Mouse (Mus musculus): ENCODE measurements around the gene Upk2. TPM values are rescaled to one million over a fixed set of nuclear protein-coding genes. Genes with fewer than 3 reads are reported as not detected.
A peak's percentile ranks its signal among the peaks of the same experiment; 100 is the strongest.
"Not testable (repeated sequence)": the region's sequence is repeated elsewhere in the genome, so short reads cannot be mapped to it uniquely, and the experiment has no call there.

Upk2 gene
- polyA plus RNA-seq, 1 experiment, result not detected

GRCm38 (mm10) chr9:44411601-44412130, 43.1 kb downstream of the Upk2 start:
- no peak overlapping the region for H3K4me3 ChIP-seq (replicated peaks; ENCODE audit: control insufficient read depth, low read depth, low read length)
- WGBS, result 82% methylated on average over 1 of the region's 1 CpGs
- TF ChIP-seq POLR2A (IDR thresholded peaks at IDR 0.05; ENCODE audit: borderline replicate concordance, control insufficient read depth, low read depth, low read length), result no peak
- no peak for TF ChIP-seq CTCF (IDR thresholded peaks at IDR 0.05; ENCODE audit: control insufficient read depth, insufficient read depth, low read length)
- H3K27ac ChIP-seq (ENCODE audit: control insufficient read depth, insufficient read depth, low read depth, low read length, poor library complexity), result no peak overlapping the region
- H3K4me1 ChIP-seq (ENCODE audit: control insufficient read depth, insufficient read depth, low read length), result no peaks in the 10 kb centered on the region

- no peak for TF ChIP-seq CTCF (IDR thresholded peaks at IDR 0.05; ENCODE audit: control insufficient read depth, insufficient read depth, low read length)
- no peak for TF ChIP-seq POLR2A (IDR thresholded peaks at IDR 0.05; ENCODE audit: borderline replicate concordance, control insufficient read depth, low read depth, low read length)
- WGBS, result 86% methylated on average over 2 of the region's 2 CpGs
- Histone ChIP-seq H3K4me3 (replicated peaks; ENCODE audit: control insufficient read depth, low read depth, low read length) (no peak overlapping the region), H3K27ac (ENCODE audit: control insufficient read depth, insufficient read depth, low read depth, low read length, poor library complexity) (no peak overlapping the region), H3K4me1 (ENCODE audit: control insufficient read depth, insufficient read depth, low read length) (no peaks in the 10 kb centered on the region)
Measured at GRCm38 (mm10) chr9:44410647-44411336, 44.0 kb downstream of the Upk2 start.

- H3K4me3 ChIP-seq (replicated peaks; ENCODE audit: control insufficient read depth, low read depth, low read length); H3K4me1 ChIP-seq (ENCODE audit: control insufficient read depth, insufficient read depth, low read length); H3K27ac ChIP-seq (ENCODE audit: control insufficient read depth, insufficient read depth, low read depth, low read length, poor library complexity): not testable (repeated sequence)
- WGBS, result 66% methylated on average over 9 of the region's 9 CpGs
Measured at GRCm38 (mm10) chr9:44408693-44409092, 46.1 kb downstream of the Upk2 start.

GRCm38 (mm10) chr9:44407752-44408097, 47.1 kb downstream of the Upk2 start:
- 0% methylated on average over 24 of the region's 24 CpGs for WGBS
- peak overlapping the region; percentile 88 for H3K4me3 ChIP-seq (replicated peaks; ENCODE audit: control insufficient read depth, low read depth, low read length)
- no peaks in the 10 kb centered on the region for H3K4me1 ChIP-seq (ENCODE audit: control insufficient read depth, insufficient read depth, low read length)
- no peak for TF ChIP-seq CTCF (IDR thresholded peaks at IDR 0.05; ENCODE audit: control insufficient read depth, insufficient read depth, low read length)
- TF ChIP-seq POLR2A (IDR thresholded peaks at IDR 0.05; ENCODE audit: borderline replicate concordance, control insufficient read depth, low read depth, low read length), result peak; percentile 43; the same call in 1 of the 2 replicates
- peak overlapping the region; percentile 90 for H3K27ac ChIP-seq (ENCODE audit: control insufficient read depth, insufficient read depth, low read depth, low read length, poor library complexity)

- Histone ChIP-seq H3K27ac (ENCODE audit: control insufficient read depth, insufficient read depth, low read depth, low read length, poor library complexity) (peak within 1 kb of the TSS; percentile 90), H3K4me1 (ENCODE audit: control insufficient read depth, insufficient read depth, low read length) (no peaks in the 10 kb centered on the region), H3K4me3 (replicated peaks; ENCODE audit: control insufficient read depth, low read depth, low read length) (peak within 1 kb of the TSS; percentile 88)
- WGBS, result under 1% methylated on average over 51 of the region's 51 CpGs
- TF ChIP-seq CTCF (IDR thresholded peaks at IDR 0.05; ENCODE audit: control insufficient read depth, insufficient read depth, low read length) (no peak), POLR2A (IDR thresholded peaks at IDR 0.05; ENCODE audit: borderline replicate concordance, control insufficient read depth, low read depth, low read length) (peak; percentile 56; the same call in 1 of the 2 replicates)
Measured at GRCm38 (mm10) chr9:44406906-44407751, 47.6 kb downstream of the Upk2 start, which contains the start of the genes Rps25 and Trappc4. TSS of gene Rps25 (plus strand) at chr9:44407139. TSS of gene Trappc4 (minus strand) at chr9:44407600.

GRCm38 (mm10) chr9:44405011-44405410, 49.8 kb downstream of the Upk2 start:
- H3K27ac ChIP-seq (ENCODE audit: control insufficient read depth, insufficient read depth, low read depth, low read length, poor library complexity), result no peak overlapping the region
- no peak overlapping the region for H3K4me3 ChIP-seq (replicated peaks; ENCODE audit: control insufficient read depth, low read depth, low read length)
- no peak for TF ChIP-seq CTCF (IDR thresholded peaks at IDR 0.05; ENCODE audit: control insufficient read depth, insufficient read depth, low read length)
- TF ChIP-seq POLR2A (IDR thresholded peaks at IDR 0.05; ENCODE audit: borderline replicate concordance, control insufficient read depth, low read depth, low read length), result no peak
- no peaks in the 10 kb centered on the region for H3K4me1 ChIP-seq (ENCODE audit: control insufficient read depth, insufficient read depth, low read length)
- WGBS, result 89% methylated on average over 3 of the region's 3 CpGs

Other genes with a start within 250 kb of the Upk2 start
- gene Cbl, start 220.9 kb downstream of the Upk2 start, polyA plus RNA-seq (2011; ENCODE audit: insufficient read depth, insufficient read length, low replicate concordance, missing spikeins), result 24.3 and 50.5 TPM in 2 replicates
- 1.4 TPM in 1 of 2 replicates, not detected in the other for gene Ccdc153, start 214.3 kb downstream of the Upk2 start, polyA plus RNA-seq (2011; ENCODE audit: insufficient read depth, insufficient read length, low replicate concordance, missing spikeins)
- 2.7 and 7.3 TPM in 2 replicates for gene Pdzd3, start 203.5 kb downstream of the Upk2 start, polyA plus RNA-seq (2011; ENCODE audit: insufficient read depth, insufficient read length, low replicate concordance, missing spikeins)
- 11.6 and 25.0 TPM in 2 replicates for gene Nlrx1, start 186.4 kb downstream of the Upk2 start, polyA plus RNA-seq (2011; ENCODE audit: insufficient read depth, insufficient read length, low replicate concordance, missing spikeins)
- 45.0 and 74.1 TPM in 2 replicates for gene Abcg4, start 166.4 kb downstream of the Upk2 start, polyA plus RNA-seq (2011; ENCODE audit: insufficient read depth, insufficient read length, low replicate concordance, missing spikeins)
- gene Hinfp, start 149.3 kb downstream of the Upk2 start, polyA plus RNA-seq (2011; ENCODE audit: insufficient read depth, insufficient read length, low replicate concordance, missing spikeins), result 9.1 and 21.6 TPM in 2 replicates
- gene C2cd2l, start 134.7 kb downstream of the Upk2 start, polyA plus RNA-seq (2011; ENCODE audit: insufficient read depth, insufficient read length, low replicate concordance, missing spikeins), result 14.6 and 17.5 TPM in 2 replicates
- gene Dpagt1, start 129.0 kb downstream of the Upk2 start, polyA plus RNA-seq (2011; ENCODE audit: insufficient read depth, insufficient read length, low replicate concordance, missing spikeins), result 11.2 and 30.7 TPM in 2 replicates
- gene H2afx, start 120.3 kb downstream of the Upk2 start, polyA plus RNA-seq (2011; ENCODE audit: insufficient read depth, insufficient read length, low replicate concordance, missing spikeins), result 184 and 201 TPM in 2 replicates
- 824 and 950 TPM in 2 replicates for gene Hmbs, start 110.7 kb downstream of the Upk2 start, polyA plus RNA-seq (2011; ENCODE audit: insufficient read depth, insufficient read length, low replicate concordance, missing spikeins)
- gene Vps11, start 93.3 kb downstream of the Upk2 start, polyA plus RNA-seq (2011; ENCODE audit: insufficient read depth, insufficient read length, low replicate concordance, missing spikeins), result 17.2 and 29.6 TPM in 2 replicates
- 13.5 and 34.2 TPM in 2 replicates for gene Hyou1, start 75.5 kb downstream of the Upk2 start, polyA plus RNA-seq (2011; ENCODE audit: insufficient read depth, insufficient read length, low replicate concordance, missing spikeins)
- 9.8 and 16.9 TPM in 2 replicates for gene Slc37a4, start 58.1 kb downstream of the Upk2 start, polyA plus RNA-seq (2011; ENCODE audit: insufficient read depth, insufficient read length, low replicate concordance, missing spikeins)
- 1,039 and 1,790 TPM in 2 replicates for gene Rps25, start 47.8 kb downstream of the Upk2 start, polyA plus RNA-seq (2011; ENCODE audit: insufficient read depth, insufficient read length, low replicate concordance, missing spikeins)
- 36.9 and 50.1 TPM in 2 replicates for gene Trappc4, start 47.4 kb downstream of the Upk2 start, polyA plus RNA-seq (2011; ENCODE audit: insufficient read depth, insufficient read length, low replicate concordance, missing spikeins)
- gene Ccdc84, start 36.4 kb downstream of the Upk2 start, polyA plus RNA-seq (2011; ENCODE audit: insufficient read depth, insufficient read length, low replicate concordance, missing spikeins), result 22.1 and 68.9 TPM in 2 replicates
- not detected in 2 replicates for gene Foxr1, start 13.8 kb downstream of the Upk2 start, polyA plus RNA-seq (2011; ENCODE audit: insufficient read depth, insufficient read length, low replicate concordance, missing spikeins)
- gene Bcl9l, start 27.8 kb upstream of the Upk2 start, polyA plus RNA-seq (2011; ENCODE audit: insufficient read depth, insufficient read length, low replicate concordance, missing spikeins), result 9.0 and 15.6 TPM in 2 replicates
- 0.61 and 13.4 TPM in 2 replicates for gene Cxcr5, start 106.9 kb upstream of the Upk2 start, polyA plus RNA-seq (2011; ENCODE audit: insufficient read depth, insufficient read length, low replicate concordance, missing spikeins)
- 38.4 and 48.4 TPM in 2 replicates for gene Ddx6, start 149.9 kb upstream of the Upk2 start, polyA plus RNA-seq (2011; ENCODE audit: insufficient read depth, insufficient read length, low replicate concordance, missing spikeins)
- gene Treh, start 218.3 kb upstream of the Upk2 start, polyA plus RNA-seq (2011; ENCODE audit: insufficient read depth, insufficient read length, low replicate concordance, missing spikeins), result not detected in 2 replicates

All from bone marrow, adult 2 months (tissue).